Mouse (Mus musculus): Measurements from ENCODE around the gene Elmod2. TPM values are rescaled to one million over a fixed set of nuclear protein-coding genes. Genes with fewer than 3 reads are reported as not detected.
A peak's percentile ranks its signal among the peaks of the same experiment; 100 is the strongest.

The Elmod2 gene
- polyA plus RNA-seq, 1 experiment from 2014 or later = 13.5 TPM

GRCm38 (mm10) chr8:83304946-83305345 lies 27.3 kb downstream of the Elmod2 start:
- no peak overlapping the region for H3K4me3 ChIP-seq (ENCODE audit: low read depth, low read length)
- WGBS = 91% methylated on average over 1 of the region's 1 CpGs
- no peak for ATAC-seq (replicated peaks; ENCODE audit: low FRiP score, low TSS enrichment, low read depth)
- no peaks in the 10 kb centered on the region for H3K9me3 ChIP-seq (ENCODE audit: control insufficient read depth, low read length)
- H3K9ac ChIP-seq (ENCODE audit: low read length) = no peak overlapping the region
- no peak for DNase-seq (ENCODE audit: low spot score)
- H3K27me3 ChIP-seq (replicated peaks; ENCODE audit: control insufficient read depth, insufficient read depth, low read length) = no peaks in the 10 kb centered on the region
- H3K4me1 ChIP-seq (replicated peaks; ENCODE audit: control insufficient read depth, insufficient read depth, low read length) = no peaks in the 10 kb centered on the region
- H3K36me3 ChIP-seq (ENCODE audit: control insufficient read depth, insufficient read depth, low read length) = no peaks in the 10 kb centered on the region
- no peak overlapping the region for H3K4me2 ChIP-seq (ENCODE audit: low read length)
- no peak overlapping the region for H3K27ac ChIP-seq (ENCODE audit: low read depth)

GRCm38 (mm10) chr8:83300135-83300534 lies 32.2 kb downstream of the Elmod2 start:
- Histone ChIP-seq H3K27me3 (replicated peaks; ENCODE audit: control insufficient read depth, insufficient read depth, low read length) (no peaks in the 10 kb centered on the region), H3K27ac (ENCODE audit: low read depth) (no peak overlapping the region), H3K4me2 (ENCODE audit: low read length) (no peak overlapping the region), H3K4me3 (ENCODE audit: low read depth, low read length) (no peak overlapping the region), H3K36me3 (ENCODE audit: control insufficient read depth, insufficient read depth, low read length) (no peaks in the 10 kb centered on the region), H3K9ac (ENCODE audit: low read length) (no peak overlapping the region), H3K9me3 (ENCODE audit: control insufficient read depth, low read length) (no peaks in the 10 kb centered on the region), H3K4me1 (replicated peaks; ENCODE audit: control insufficient read depth, insufficient read depth, low read length) (no peaks in the 10 kb centered on the region)
- no peak for DNase-seq (ENCODE audit: low spot score)
- 69% methylated on average over 1 of the region's 1 CpGs for WGBS
- ATAC-seq (replicated peaks; ENCODE audit: low FRiP score, low TSS enrichment, low read depth) = no peak

- 71% methylated on average over 4 of the region's 4 CpGs for WGBS
- Histone ChIP-seq H3K4me3 (ENCODE audit: low read depth, low read length) (no peak overlapping the region), H3K27ac (ENCODE audit: low read depth) (no peak overlapping the region), H3K9me3 (ENCODE audit: control insufficient read depth, low read length) (no peaks in the 10 kb centered on the region), H3K4me2 (ENCODE audit: low read length) (no peak overlapping the region), H3K4me1 (replicated peaks; ENCODE audit: control insufficient read depth, insufficient read depth, low read length) (no peaks in the 10 kb centered on the region), H3K9ac (ENCODE audit: low read length) (no peak overlapping the region), H3K27me3 (replicated peaks; ENCODE audit: control insufficient read depth, insufficient read depth, low read length) (no peaks in the 10 kb centered on the region), H3K36me3 (ENCODE audit: control insufficient read depth, insufficient read depth, low read length) (no peaks in the 10 kb centered on the region)
- ATAC-seq (replicated peaks; ENCODE audit: low FRiP score, low TSS enrichment, low read depth) = no peak
- no peak for DNase-seq (ENCODE audit: low spot score)
Measured at GRCm38 (mm10) chr8:83297375-83297774, 34.9 kb downstream of the Elmod2 start.

- Histone ChIP-seq H3K9me3 (ENCODE audit: control insufficient read depth, low read length) (no peaks in the 10 kb centered on the region), H3K36me3 (ENCODE audit: control insufficient read depth, insufficient read depth, low read length) (no peaks in the 10 kb centered on the region), H3K27me3 (replicated peaks; ENCODE audit: control insufficient read depth, insufficient read depth, low read length) (peaks cover 16% of the 10 kb centered on the region), H3K9ac (ENCODE audit: low read length) (no peak within 1 kb of the TSS), H3K4me1 (replicated peaks; ENCODE audit: control insufficient read depth, insufficient read depth, low read length) (no peaks in the 10 kb centered on the region), H3K27ac (ENCODE audit: low read depth) (no peak within 1 kb of the TSS), H3K4me3 (ENCODE audit: low read depth, low read length) (peak within 1 kb of the TSS; percentile 23), H3K4me2 (ENCODE audit: low read length) (peak within 1 kb of the TSS; percentile 49)
- DNase-seq (ENCODE audit: low spot score) (no peak), ATAC-seq (replicated peaks; ENCODE audit: low FRiP score, low TSS enrichment, low read depth) (no peak)
- WGBS = 4% methylated on average over 19 of the region's 20 CpGs
Measured at GRCm38 (mm10) chr8:83290176-83290575, 42.1 kb downstream of the Elmod2 start, which contains the start of gene Ucp1. Gene Ucp1 (plus strand): TSS chr8:83290352.

GRCm38 (mm10) chr8:83285391-83285790 lies 46.9 kb downstream of the Elmod2 start:
- Histone ChIP-seq H3K27ac (ENCODE audit: low read depth) (no peak overlapping the region), H3K4me2 (ENCODE audit: low read length) (no peak overlapping the region), H3K36me3 (ENCODE audit: control insufficient read depth, insufficient read depth, low read length) (no peaks in the 10 kb centered on the region), H3K4me3 (ENCODE audit: low read depth, low read length) (no peak overlapping the region), H3K9me3 (ENCODE audit: control insufficient read depth, low read length) (no peaks in the 10 kb centered on the region), H3K4me1 (replicated peaks; ENCODE audit: control insufficient read depth, insufficient read depth, low read length) (no peaks in the 10 kb centered on the region), H3K27me3 (replicated peaks; ENCODE audit: control insufficient read depth, insufficient read depth, low read length) (peaks cover 10% of the 10 kb centered on the region), H3K9ac (ENCODE audit: low read length) (no peak overlapping the region)
- WGBS = 76% methylated on average over 8 of the region's 8 CpGs
- DNase-seq (ENCODE audit: low spot score) (no peak), ATAC-seq (replicated peaks; ENCODE audit: low FRiP score, low TSS enrichment, low read depth) (no peak)

- Histone ChIP-seq H3K4me3 (ENCODE audit: low read depth, low read length) (no peak overlapping the region), H3K9me3 (ENCODE audit: control insufficient read depth, low read length) (no peaks in the 10 kb centered on the region), H3K9ac (ENCODE audit: low read length) (no peak overlapping the region), H3K36me3 (ENCODE audit: control insufficient read depth, insufficient read depth, low read length) (no peaks in the 10 kb centered on the region), H3K4me1 (replicated peaks; ENCODE audit: control insufficient read depth, insufficient read depth, low read length) (no peaks in the 10 kb centered on the region), H3K4me2 (ENCODE audit: low read length) (no peak overlapping the region), H3K27me3 (replicated peaks; ENCODE audit: control insufficient read depth, insufficient read depth, low read length) (no peaks in the 10 kb centered on the region), H3K27ac (ENCODE audit: low read depth) (no peak overlapping the region)
- WGBS = 78% methylated on average over 6 of the region's 6 CpGs
- ATAC-seq (replicated peaks; ENCODE audit: low FRiP score, low TSS enrichment, low read depth) = no peak
- no peak for DNase-seq (ENCODE audit: low spot score)
Measured at GRCm38 (mm10) chr8:83278431-83278830, 53.9 kb downstream of the Elmod2 start.

GRCm38 (mm10) chr8:83274470-83274869 lies 57.8 kb downstream of the Elmod2 start:
- H3K4me1 ChIP-seq (replicated peaks; ENCODE audit: control insufficient read depth, insufficient read depth, low read length) = no peaks in the 10 kb centered on the region
- H3K9ac ChIP-seq (ENCODE audit: low read length) = no peak overlapping the region
- H3K4me2 ChIP-seq (ENCODE audit: low read length) = no peak overlapping the region
- no peaks in the 10 kb centered on the region for H3K36me3 ChIP-seq (ENCODE audit: control insufficient read depth, insufficient read depth, low read length)
- H3K4me3 ChIP-seq (ENCODE audit: low read depth, low read length) = no peak overlapping the region
- no peaks in the 10 kb centered on the region for H3K9me3 ChIP-seq (ENCODE audit: control insufficient read depth, low read length)
- H3K27me3 ChIP-seq (replicated peaks; ENCODE audit: control insufficient read depth, insufficient read depth, low read length) = no peaks in the 10 kb centered on the region
- ATAC-seq (replicated peaks; ENCODE audit: low FRiP score, low TSS enrichment, low read depth) (no peak), DNase-seq (ENCODE audit: low spot score) (no peak)
- no peak overlapping the region for H3K27ac ChIP-seq (ENCODE audit: low read depth)
- WGBS = 53% methylated on average over 11 of the region's 11 CpGs

- Histone ChIP-seq H3K27ac (ENCODE audit: low read depth) (no peak overlapping the region), H3K9me3 (ENCODE audit: control insufficient read depth, low read length) (no peaks in the 10 kb centered on the region), H3K4me3 (ENCODE audit: low read depth, low read length) (no peak overlapping the region), H3K4me1 (replicated peaks; ENCODE audit: control insufficient read depth, insufficient read depth, low read length) (no peaks in the 10 kb centered on the region), H3K4me2 (ENCODE audit: low read length) (no peak overlapping the region), H3K9ac (ENCODE audit: low read length) (no peak overlapping the region), H3K36me3 (ENCODE audit: control insufficient read depth, insufficient read depth, low read length) (no peaks in the 10 kb centered on the region), H3K27me3 (replicated peaks; ENCODE audit: control insufficient read depth, insufficient read depth, low read length) (no peaks in the 10 kb centered on the region)
- ATAC-seq (replicated peaks; ENCODE audit: low FRiP score, low TSS enrichment, low read depth) = no peak
- DNase-seq (ENCODE audit: low spot score) = no peak
- 54% methylated on average over 10 of the region's 10 CpGs for WGBS
Measured at GRCm38 (mm10) chr8:83272464-83272863, 59.8 kb downstream of the Elmod2 start.

GRCm38 (mm10) chr8:83271172-83271571 lies 61.1 kb downstream of the Elmod2 start:
- H3K9ac ChIP-seq (ENCODE audit: low read length) = no peak overlapping the region
- no peak for ATAC-seq (replicated peaks; ENCODE audit: low FRiP score, low TSS enrichment, low read depth)
- H3K36me3 ChIP-seq (ENCODE audit: control insufficient read depth, insufficient read depth, low read length) = peaks cover 5% of the 10 kb centered on the region
- H3K9me3 ChIP-seq (ENCODE audit: control insufficient read depth, low read length) = no peaks in the 10 kb centered on the region
- no peak for DNase-seq (ENCODE audit: low spot score)
- no peaks in the 10 kb centered on the region for H3K27me3 ChIP-seq (replicated peaks; ENCODE audit: control insufficient read depth, insufficient read depth, low read length)
- H3K27ac ChIP-seq (ENCODE audit: low read depth) = no peak overlapping the region
- H3K4me2 ChIP-seq (ENCODE audit: low read length) = no peak overlapping the region
- H3K4me3 ChIP-seq (ENCODE audit: low read depth, low read length) = no peak overlapping the region
- H3K4me1 ChIP-seq (replicated peaks; ENCODE audit: control insufficient read depth, insufficient read depth, low read length) = no peaks in the 10 kb centered on the region
- 92% methylated on average over 14 of the region's 14 CpGs for WGBS

Measured in intestine, embryonic 14.5 days (tissue).